In genomic region chr13:49247740-49248466, GRCm38 (mm10) we compare ENCODE assay signal across 8 mouse cellular contexts. TPM values are rescaled to one million over a fixed set of nuclear protein-coding genes. Genes with fewer than 3 reads are reported as not detected.
DNase-seq lines count a peak whose midpoint lies in the region; ATAC-seq and TF ChIP-seq lines count a peak whose summit lies in the region.

No protein-coding gene starts in this region.

- intact Hi-C loops in heart, postnatal 25 days (cut with DNase I): no loop called here

- H3K27ac ChIP-seq in heart, embryonic 12.5 days (ENCODE audit: poor library complexity, severe bottlenecking): no peak overlapping the region
- no peak overlapping the region for H3K27ac ChIP-seq in embryonic facial prominence, embryonic 13.5 days
- H3K27ac ChIP-seq in intestine, embryonic 15.5 days: no peak overlapping the region
- no peak overlapping the region for H3K27ac ChIP-seq in liver, postnatal 0 days (ENCODE audit: low read depth)

- no peak for DNase-seq in heart, postnatal 25 days (ENCODE audit: low spot score)
- peak; percentile 72 for DNase-seq in liver, postnatal 0 days
- DNase-seq in yolk sac, embryonic 10.5 days (ENCODE audit: low spot score): peak; percentile 87
- DNase-seq in MN1 (ENCODE audit: low spot score): no peak

- H3K4me1 ChIP-seq in heart, embryonic 12.5 days (replicated peaks): peaks cover 33% of the 10 kb centered on the region
- H3K4me1 ChIP-seq in embryonic facial prominence, embryonic 13.5 days: peaks cover 19% of the 10 kb centered on the region; the same call in 1 of the 2 replicates
- peaks cover 13% of the 10 kb centered on the region for H3K4me1 ChIP-seq in intestine, embryonic 15.5 days (replicated peaks)
- H3K4me1 ChIP-seq in liver, postnatal 0 days (ENCODE audit: insufficient read depth): peaks cover 26% of the 10 kb centered on the region

- no peaks in the 10 kb centered on the region for H3K9me3 ChIP-seq in heart, embryonic 12.5 days (replicated peaks)
- no peaks in the 10 kb centered on the region for H3K9me3 ChIP-seq in embryonic facial prominence, embryonic 13.5 days
- H3K9me3 ChIP-seq in intestine, embryonic 15.5 days: no peaks in the 10 kb centered on the region
- no peaks in the 10 kb centered on the region for H3K9me3 ChIP-seq in liver, postnatal 0 days (ENCODE audit: low read length)

- ATAC-seq in heart, embryonic 12.5 days (ENCODE audit: insufficient number of reproducible peaks, low FRiP score): peak; percentile 61
- peak; percentile 12; the same call in 1 of the 2 replicates for ATAC-seq in embryonic facial prominence, embryonic 13.5 days (ENCODE audit: insufficient number of reproducible peaks, insufficient read depth, low FRiP score, low TSS enrichment, low read depth)
- ATAC-seq in intestine, embryonic 15.5 days: peak; percentile 84
- ATAC-seq in liver, postnatal 0 days: peak; percentile 66
- ATAC-seq in neutrophil, adult 5-6 weeks (ENCODE audit: extremely low read depth, insufficient number of reproducible peaks, low FRiP score, poor library complexity, severe bottlenecking): peak; percentile 56

- TF ChIP-seq CTCF in liver, postnatal 0 days (IDR thresholded peaks at IDR 0.05; ENCODE audit: low read depth): no peak

- H3K4me2 ChIP-seq in heart, embryonic 12.5 days: peak overlapping the region; percentile 81
- peak overlapping the region; percentile 79 for H3K4me2 ChIP-seq in embryonic facial prominence, embryonic 13.5 days
- peak overlapping the region; percentile 92 for H3K4me2 ChIP-seq in intestine, embryonic 15.5 days (replicated peaks)
- peak overlapping the region; percentile 88 for H3K4me2 ChIP-seq in liver, postnatal 0 days (ENCODE audit: low read depth, low read length)

- peaks cover 57% of the 10 kb centered on the region for H3K27me3 ChIP-seq in heart, embryonic 12.5 days (replicated peaks)
- peaks cover 39% of the 10 kb centered on the region for H3K27me3 ChIP-seq in embryonic facial prominence, embryonic 13.5 days
- peaks cover 22% of the 10 kb centered on the region for H3K27me3 ChIP-seq in intestine, embryonic 15.5 days (replicated peaks)
- peaks cover 23% of the 10 kb centered on the region for H3K27me3 ChIP-seq in liver, postnatal 0 days (ENCODE audit: insufficient read depth, low read length)

- no peak for TF ChIP-seq EP300 in liver, postnatal 0 days (IDR thresholded peaks at IDR 0.05; ENCODE audit: low read depth)

- peak overlapping the region; percentile 53 for H3K9ac ChIP-seq in heart, embryonic 12.5 days
- peak overlapping the region; percentile 66 for H3K9ac ChIP-seq in embryonic facial prominence, embryonic 13.5 days
- H3K9ac ChIP-seq in intestine, embryonic 15.5 days: peak overlapping the region; percentile 45
- peak overlapping the region; percentile 59 for H3K9ac ChIP-seq in liver, postnatal 0 days (replicated peaks)

- H3K36me3 ChIP-seq in heart, embryonic 12.5 days: no peaks in the 10 kb centered on the region
- no peaks in the 10 kb centered on the region for H3K36me3 ChIP-seq in embryonic facial prominence, embryonic 13.5 days
- no peaks in the 10 kb centered on the region for H3K36me3 ChIP-seq in intestine, embryonic 15.5 days
- no peaks in the 10 kb centered on the region for H3K36me3 ChIP-seq in liver, postnatal 0 days (replicated peaks; ENCODE audit: insufficient read depth, low read length)

- 1% methylated on average over 58 of the region's 58 CpGs for WGBS in heart, embryonic 12.5 days
- WGBS in embryonic facial prominence, embryonic 13.5 days: 1% methylated on average over 58 of the region's 58 CpGs
- WGBS in intestine, embryonic 15.5 days: 1% methylated on average over 58 of the region's 58 CpGs
- under 1% methylated on average over 57 of the region's 58 CpGs for WGBS in liver, postnatal 0 days (ENCODE audit: insufficient replicate concordance)

- peak overlapping the region; percentile 49 for H3K4me3 ChIP-seq in heart, embryonic 12.5 days
- peak overlapping the region; percentile 48 for H3K4me3 ChIP-seq in embryonic facial prominence, embryonic 13.5 days
- H3K4me3 ChIP-seq in intestine, embryonic 15.5 days (replicated peaks): peak overlapping the region; percentile 44
- H3K4me3 ChIP-seq in liver, postnatal 0 days (ENCODE audit: low read depth, low read length): peak overlapping the region; percentile 49

RNA-seq across cellular contexts. Expression of gene Susd3, which starts 0.6 kb away (rescaled TPM):
- 0.63 and 0.80 TPM in 2 replicates for polyA plus RNA-seq in heart, embryonic 12.5 days (2016; fragmentation: Nextera tagmentation; extraction: Ambion mirVana)
- total RNA-seq in heart, postnatal 25 days (2021): under 1 TPM; 0.70 to 0.87 TPM
- 1.5 and 2.8 TPM in 2 replicates for polyA plus RNA-seq in embryonic facial prominence, embryonic 13.5 days (2015; fragmentation: Nextera tagmentation; extraction: Ambion mirVana)
- 0.94 and 1.4 TPM in 2 replicates for polyA plus RNA-seq in intestine, embryonic 15.5 days (2015; fragmentation: Nextera tagmentation; extraction: Ambion mirVana)
- polyA plus RNA-seq in liver, postnatal 0 days (2015; fragmentation: Nextera tagmentation; extraction: Ambion mirVana): 2.5 and 2.9 TPM in 2 replicates
- total RNA-seq in neutrophil, adult 5-6 weeks (2017): 49.3 and 51.1 TPM in 2 replicates

RNA-seq across cellular contexts. Expression of gene Card19, which starts 32.1 kb away (rescaled TPM):
- 76.4 and 81.2 TPM in 2 replicates for polyA plus RNA-seq in heart, embryonic 12.5 days (2016; fragmentation: Nextera tagmentation; extraction: Ambion mirVana)
- 100 to 1,000 TPM; 152 to 154 TPM for total RNA-seq in heart, postnatal 25 days (2021)
- 65.2 and 66.4 TPM in 2 replicates for polyA plus RNA-seq in embryonic facial prominence, embryonic 13.5 days (2015; fragmentation: Nextera tagmentation; extraction: Ambion mirVana)
- polyA plus RNA-seq in intestine, embryonic 15.5 days (2015; fragmentation: Nextera tagmentation; extraction: Ambion mirVana): 52.6 and 54.8 TPM in 2 replicates
- polyA plus RNA-seq in liver, postnatal 0 days (2015; fragmentation: Nextera tagmentation; extraction: Ambion mirVana): 31.8 and 32.3 TPM in 2 replicates
- total RNA-seq in neutrophil, adult 5-6 weeks (2017): 105 and 113 TPM in 2 replicates

Comparison
In these comparisons a context has a peak if more than half of its experiments do, and no peak if none do; other contexts are left out.
1. ATAC-seq: peak in every context shown above with its lines; median percentile 84 in intestine, embryonic 15.5 days; 66 in liver, postnatal 0 days; 61 in heart, embryonic 12.5 days; 56 in neutrophil, adult 5-6 weeks; 12 in embryonic facial prominence, embryonic 13.5 days.
2. DNase-seq: peak in liver, postnatal 0 days (single experiment) and yolk sac, embryonic 10.5 days (single experiment); none in heart, postnatal 25 days (single experiment) and MN1 (single experiment).
3. Peak in every context shown above with its lines, with median percentiles within 50 percentile points of each other: H3K4me2 ChIP-seq, H3K4me3 ChIP-seq and H3K9ac ChIP-seq.